Mouse (Mus musculus) small intestine, adult 2 months (tissue): ENCODE measurements around the gene Olfr376. TPM values are rescaled to one million over a fixed set of nuclear protein-coding genes. Genes with fewer than 3 reads are reported as not detected.

Experiments used
- H3K27ac ChIP-seq: fragments of 200-500 bp; 2 replicates; pipeline ENCODE4 v1.5.1; 2012; ENCODE audit warnings: low read depth, low read length, control low read depth, inconsistent platforms; ENCODE audit not compliant: insufficient read depth
- H3K27me3 ChIP-seq: fragments of 200-500 bp; 2 replicates; pipeline ENCODE4 v1.6.1; 2012; ENCODE audit warnings: mild to moderate bottlenecking, moderate library complexity, low read length, inconsistent platforms; ENCODE audit not compliant: control insufficient read depth, insufficient read depth
- H3K36me3 ChIP-seq: fragments of 200-500 bp; 2 replicates; pipeline ENCODE4 v1.6.1; 2012; ENCODE audit warnings: mild to moderate bottlenecking, low read length, control low read depth, inconsistent platforms; ENCODE audit not compliant: control insufficient read depth, insufficient read depth
- H3K4me1 ChIP-seq: fragments of 200-500 bp; 2 replicates; pipeline ENCODE4 v1.6.1; 2012; ENCODE audit warnings: low read length, inconsistent platforms, mixed read lengths; ENCODE audit not compliant: control insufficient read depth, insufficient read depth, insufficient read length
- H3K4me3 ChIP-seq: fragments of 200-500 bp; 2 replicates; pipeline ENCODE4 v1.5.1; 2012; ENCODE audit warnings: low read depth, mild to moderate bottlenecking, control low read depth, inconsistent platforms, low read length, moderate library complexity
- CTCF ChIP-seq: fragments of 200-500 bp; IDR thresholded peaks from 2 replicates; pipeline ENCODE4 v1.5.1; 2012; ENCODE audit warnings: low read depth, mild to moderate bottlenecking, control low read depth, inconsistent platforms, low read length, moderate library complexity, mixed read lengths; ENCODE audit not compliant: insufficient replicate concordance, insufficient read length; ENCODE audit errors: extremely low read depth
- POLR2A ChIP-seq: fragments of 200-500 bp; IDR thresholded peaks from 2 replicates; pipeline ENCODE4 v1.6.1; 2012; ENCODE audit warnings: low read depth, mild to moderate bottlenecking, control low read depth, inconsistent platforms, low read length, moderate library complexity
- WGBS: fragments of 180-500 bp; shearing (Covaris S2); methylation state at CpG from one replicate; pipeline ENCODE4 v1.1.7; 2018; 5-methylcytosine and 5-hydroxymethylcytosine counted together
- polyA plus RNA-seq: library from polyadenylated mRNA; depleted of rRNA; stranded (reverse); fragments of >200 nt; gene quantifications from 2 replicates; pipeline ENCODE4 v1.2.3, GENCODE M21; 2012; rRNA removed

The Olfr376 gene
- polyA plus RNA-seq, result not detected in 2 replicates

DNA sequence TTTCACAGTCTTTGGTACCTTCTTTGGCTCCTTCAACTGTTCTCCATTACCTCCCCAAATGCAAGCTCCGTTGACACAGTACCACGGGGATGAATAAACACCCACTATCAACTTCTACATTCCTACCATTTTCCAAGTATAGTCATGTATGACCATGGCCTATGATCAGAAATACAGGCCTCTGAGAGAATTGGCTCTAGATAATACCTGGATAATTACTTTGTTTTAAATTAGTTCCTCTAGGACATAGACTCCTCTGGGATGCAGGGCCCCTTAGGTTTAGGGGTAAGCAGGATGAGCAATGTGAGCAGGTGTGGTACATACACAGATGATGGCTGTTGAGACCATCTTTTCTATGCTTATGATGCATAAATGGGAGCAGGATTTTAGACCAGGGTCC, at the start of gene Olfr376:
Gene Olfr376 (plus strand): TSS at position 301 of the 400 bp plus-strand sequence.
- 83% methylated on average over 2 of the region's 2 CpGs for WGBS
- Histone ChIP-seq H3K27ac (no peak within 1 kb of the TSS), H3K36me3 (no peaks in the 10 kb centered on the region), H3K4me3 (no peak within 1 kb of the TSS), H3K27me3 (no peaks in the 10 kb centered on the region), H3K4me1 (no peaks in the 10 kb centered on the region)
- no peak for TF ChIP-seq CTCF
- TF ChIP-seq POLR2A, result no peak

DNA sequence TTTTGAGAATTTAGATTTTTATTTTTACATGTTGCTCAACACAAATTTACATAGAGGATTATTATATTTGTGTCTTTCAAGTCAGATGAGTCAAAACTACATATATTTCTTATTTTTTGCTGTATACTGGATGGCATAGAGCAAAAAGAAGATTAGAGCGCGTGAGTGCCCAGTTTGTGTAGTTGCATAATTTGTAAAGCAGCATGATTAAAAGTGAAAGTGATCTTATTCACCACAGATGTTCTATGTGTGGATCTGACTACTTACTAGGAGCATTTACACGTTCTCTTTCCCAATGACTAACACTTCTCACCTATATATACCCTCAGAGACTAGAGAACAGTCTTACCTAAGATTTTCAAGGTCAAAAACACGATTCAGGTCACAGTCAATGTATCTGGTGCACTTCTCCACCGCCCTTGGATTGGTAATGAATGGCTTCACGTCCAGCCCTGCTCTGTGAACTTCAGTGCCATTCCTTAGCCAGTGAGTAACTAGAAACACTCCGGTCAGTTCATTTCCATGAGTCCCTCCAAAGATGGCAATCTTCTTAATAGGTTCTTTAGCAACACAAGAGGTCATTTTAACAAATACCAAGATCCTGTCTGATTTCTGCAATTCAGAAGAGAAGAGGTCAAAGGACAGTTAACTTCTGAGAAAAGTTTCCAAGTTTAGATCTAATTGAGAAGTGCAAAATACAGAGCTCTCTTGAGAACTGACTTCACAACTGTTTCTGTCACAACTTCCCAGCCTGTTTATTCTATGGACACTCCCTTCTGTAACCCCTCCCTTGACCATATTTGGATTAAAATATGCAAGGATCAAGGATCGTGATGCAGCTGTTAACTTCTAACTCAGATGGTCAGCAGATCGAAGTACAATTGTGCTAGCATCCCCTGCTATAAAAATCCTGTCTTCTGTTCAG, 46.9 kb upstream of the Olfr376 start:
- H3K4me1 ChIP-seq, result peaks cover 9% of the 10 kb centered on the region; the same call in 1 of the 2 replicates
- whole genome bisulfite sequencing, result 26% methylated on average over 9 of the region's 9 CpGs
- TF ChIP-seq POLR2A, result no peak
- no peak for TF ChIP-seq CTCF
- no peaks in the 10 kb centered on the region for H3K27me3 ChIP-seq
- peak overlapping the region; percentile 99 for H3K27ac ChIP-seq
- peak overlapping the region; percentile 43; the same call in 1 of the 2 replicates for H3K4me3 ChIP-seq
- H3K36me3 ChIP-seq, result peaks cover 14% of the 10 kb centered on the region

GRCm38 (mm10) chr11:73326485-73326886, 44.6 kb upstream of the Olfr376 start:
- Histone ChIP-seq H3K36me3 (peaks cover under 1% of the 10 kb centered on the region; the same call in 1 of the 2 replicates), H3K4me3 (no peak overlapping the region), H3K27ac (peak overlapping the region; percentile 69), H3K4me1 (peaks cover 5% of the 10 kb centered on the region; the same call in 1 of the 2 replicates), H3K27me3 (no peaks in the 10 kb centered on the region)
- TF ChIP-seq CTCF, result no peak
- no peak for TF ChIP-seq POLR2A
- 6% methylated on average over 12 of the region's 12 CpGs for WGBS

- peak overlapping the region; percentile 69; the same call in 1 of the 2 replicates for H3K27ac ChIP-seq
Observed at GRCm38 (mm10) chr11:73327361-73327760, 43.7 kb upstream of the Olfr376 start.

DNA sequence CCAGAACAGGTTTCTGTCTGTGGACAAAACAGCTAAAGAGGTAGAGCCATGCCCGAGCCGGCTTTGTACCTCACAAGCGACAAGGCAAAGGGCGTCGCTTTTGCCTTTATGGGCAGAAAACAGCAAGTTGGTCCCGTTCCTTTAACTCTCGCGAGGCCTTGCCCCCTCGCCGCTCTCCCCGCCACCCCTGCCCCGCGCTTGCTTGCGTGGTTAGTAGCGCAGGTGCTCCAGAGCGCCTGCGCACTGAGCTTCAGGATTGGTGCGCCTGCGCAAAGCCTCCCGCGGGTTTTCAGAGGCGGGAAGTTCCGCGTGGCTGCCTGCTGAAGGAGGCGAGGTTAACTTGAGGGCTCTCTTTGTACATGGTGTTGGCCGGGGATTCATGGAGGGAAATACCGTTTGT, 41.6 kb upstream of the Olfr376 start, which contains the start of the genes Aspa, Gm49340 and Spata22:
Gene Aspa (minus strand): TSS at position 155 of the 400 bp plus-strand sequence.
Gene Gm49340 (plus strand): TSS at position 300 of the 400 bp plus-strand sequence.
Gene Spata22 (plus strand): TSS at position 300 of the 400 bp plus-strand sequence.
- Histone ChIP-seq H3K27ac (no peak within 1 kb of the TSS), H3K4me3 (no peak within 1 kb of the TSS), H3K36me3 (no peaks in the 10 kb centered on the region), H3K27me3 (no peaks in the 10 kb centered on the region), H3K4me1 (peaks cover 5% of the 10 kb centered on the region; the same call in 1 of the 2 replicates)
- WGBS, result 85% methylated on average over 27 of the region's 27 CpGs
- TF ChIP-seq POLR2A (no peak), CTCF (no peak)

More at GRCm38 (mm10) chr11:73327361-73327760, 43.7 kb upstream of the Olfr376 start:
- TF ChIP-seq CTCF (no peak), POLR2A (no peak)
- peaks cover 5% of the 10 kb centered on the region; the same call in 1 of the 2 replicates for H3K4me1 ChIP-seq
- no peak overlapping the region for H3K4me3 ChIP-seq
- 56% methylated on average over 4 of the region's 4 CpGs for WGBS
- H3K36me3 ChIP-seq, result no peaks in the 10 kb centered on the region
- no peaks in the 10 kb centered on the region for H3K27me3 ChIP-seq

DNA sequence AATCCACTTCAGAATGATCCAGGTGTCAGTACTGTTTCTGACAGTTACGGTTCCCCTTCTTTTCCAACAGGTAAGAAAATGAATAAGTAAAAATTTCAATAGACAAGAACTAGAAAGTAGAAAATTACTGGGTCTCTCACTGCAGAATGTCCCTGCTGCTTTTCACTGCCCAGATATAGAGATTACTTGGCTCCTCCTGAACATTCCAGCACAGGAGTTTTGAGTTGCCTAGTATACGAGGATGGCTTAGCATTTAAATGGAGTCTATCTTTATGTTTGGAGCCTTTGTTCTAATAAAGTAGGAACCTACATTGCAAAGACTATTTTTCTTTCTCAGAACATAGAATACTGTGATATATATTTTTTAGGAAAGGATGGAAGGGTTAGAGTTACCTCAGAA, 37.7 kb upstream of the Olfr376 start:
- no peak for TF ChIP-seq POLR2A
- TF ChIP-seq CTCF, result no peak
- Histone ChIP-seq H3K27ac (no peak overlapping the region), H3K36me3 (no peaks in the 10 kb centered on the region), H3K27me3 (no peaks in the 10 kb centered on the region), H3K4me1 (no peaks in the 10 kb centered on the region; the same call in 1 of the 2 replicates), H3K4me3 (no peak overlapping the region)
- WGBS, result 72% methylated on average over 2 of the region's 2 CpGs

- 46% methylated on average over 4 of the region's 4 CpGs for WGBS
- TF ChIP-seq CTCF (no peak), POLR2A (no peak)
- Histone ChIP-seq H3K27me3 (no peaks in the 10 kb centered on the region), H3K27ac (peak overlapping the region; percentile 85), H3K4me1 (no peaks in the 10 kb centered on the region; the same call in 1 of the 2 replicates), H3K36me3 (no peaks in the 10 kb centered on the region), H3K4me3 (no peak overlapping the region)
Observed at GRCm38 (mm10) chr11:73336919-73337318, 34.1 kb upstream of the Olfr376 start.
